Mouse (Mus musculus): ENCODE data around the gene Hapln2. TPM values are rescaled to one million over a fixed set of nuclear protein-coding genes. Genes with fewer than 3 reads are reported as not detected.

Hapln2 gene
- total RNA-seq (2015; ENCODE audit: low replicate concordance) (not detected in 2 replicates), total RNA-seq (2017; ENCODE audit: low replicate concordance) (not detected in 2 replicates)

DNA sequence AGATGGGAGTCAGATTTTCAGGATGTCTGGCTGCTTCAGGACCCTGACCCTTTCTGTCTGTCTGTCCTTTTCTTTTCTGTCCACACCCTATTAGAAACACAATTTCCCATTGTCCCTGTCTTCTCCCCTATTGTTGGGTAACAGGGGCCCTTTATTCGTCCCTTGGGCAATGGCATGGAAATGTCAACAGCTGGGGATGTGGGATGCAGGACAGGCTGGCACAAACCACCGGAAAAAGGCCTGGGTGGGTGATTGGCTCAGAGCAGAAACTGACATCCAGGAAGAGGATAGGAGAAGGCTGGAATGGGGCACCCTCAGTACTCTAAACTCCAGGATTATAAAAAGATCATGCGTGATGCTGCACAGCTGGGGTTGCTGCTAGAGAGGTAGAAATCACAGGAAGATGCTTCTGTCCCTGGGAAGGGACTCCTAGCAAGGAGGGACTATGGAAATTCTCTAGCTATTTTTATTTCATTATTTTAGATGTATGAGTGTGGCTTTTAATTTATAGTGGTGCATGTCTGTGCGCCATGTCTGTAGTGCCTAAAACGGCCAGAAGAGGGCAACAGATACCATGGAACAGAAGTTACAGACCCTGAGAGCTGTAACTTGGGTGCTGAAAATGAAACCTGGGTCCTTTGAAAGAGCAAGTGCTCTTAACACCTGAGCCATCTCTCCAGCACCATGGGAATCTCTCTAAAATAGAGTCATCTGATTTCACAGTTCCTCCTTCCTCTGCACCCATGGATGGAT is at the start of gene Hapln2:
Gene Hapln2 (minus strand): TSS at position 150 of the 753 bp plus-strand sequence.
- no peak for ATAC-seq (replicated peaks; ENCODE audit: low FRiP score, poor library complexity, severe bottlenecking)

DNA sequence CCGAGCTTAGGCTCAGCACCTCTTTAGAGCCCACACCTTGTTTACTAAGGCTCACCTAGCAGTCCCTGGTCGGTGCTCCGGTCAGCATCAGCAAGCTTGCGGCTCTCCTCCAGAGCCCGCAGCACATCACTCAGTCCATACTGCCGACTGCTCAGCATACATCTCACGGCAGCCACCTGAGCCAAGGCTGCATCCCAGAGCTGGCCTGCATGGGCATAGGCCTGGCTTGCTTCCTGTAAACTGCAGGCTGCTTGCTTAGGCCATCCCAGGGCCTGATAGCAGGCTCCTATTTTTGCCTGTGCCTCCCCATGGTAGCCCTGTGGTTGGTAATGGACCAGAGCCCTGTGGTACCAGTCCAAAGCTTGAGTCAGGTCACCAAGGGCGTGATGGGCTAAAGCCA is 47.4 kb upstream of the Hapln2 start:
- no peak for ATAC-seq (replicated peaks; ENCODE audit: low FRiP score, poor library complexity, severe bottlenecking)

DNA sequence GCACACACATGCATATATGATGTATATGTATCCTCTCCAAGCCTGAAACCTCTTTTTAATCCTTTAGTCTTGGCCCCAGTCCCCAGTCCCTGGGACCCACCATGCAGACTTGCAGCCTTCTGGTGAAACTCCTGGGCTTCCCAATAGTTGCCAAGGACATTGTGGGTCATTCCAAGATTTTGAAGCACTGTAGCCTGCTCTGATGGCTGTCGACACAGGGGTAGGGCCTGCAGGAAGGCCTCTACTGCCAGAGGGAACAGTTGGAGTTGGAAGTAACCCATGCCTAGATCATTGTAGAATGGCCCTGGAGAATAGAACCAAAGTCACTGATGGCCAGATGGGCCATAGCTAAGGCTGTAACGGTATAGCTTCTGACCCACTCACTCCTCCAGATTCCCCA is 47.0 kb upstream of the Hapln2 start:
- ATAC-seq (replicated peaks; ENCODE audit: low FRiP score, poor library complexity, severe bottlenecking), result no peak

DNA sequence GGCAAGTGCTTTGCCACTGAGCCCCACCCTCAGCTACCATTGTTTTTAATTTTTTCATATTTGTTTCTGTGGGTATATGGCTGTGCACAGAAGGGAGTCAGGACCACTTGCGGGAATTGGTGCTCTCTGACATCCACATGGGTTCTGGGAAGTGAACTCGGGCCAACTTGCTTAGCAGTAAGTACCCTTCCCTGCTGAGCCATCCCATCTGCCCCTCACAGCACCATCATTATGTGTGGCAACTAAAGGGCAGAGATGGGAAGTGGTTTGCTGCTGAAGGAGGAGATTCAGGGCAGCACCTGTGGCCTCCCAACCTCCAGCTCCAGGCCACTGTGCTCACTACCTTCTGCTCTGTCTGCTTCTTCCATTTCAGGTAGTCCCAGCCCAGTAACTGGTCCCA is 46.2 kb upstream of the Hapln2 start:
- ATAC-seq (replicated peaks; ENCODE audit: low FRiP score, poor library complexity, severe bottlenecking), result no peak

DNA sequence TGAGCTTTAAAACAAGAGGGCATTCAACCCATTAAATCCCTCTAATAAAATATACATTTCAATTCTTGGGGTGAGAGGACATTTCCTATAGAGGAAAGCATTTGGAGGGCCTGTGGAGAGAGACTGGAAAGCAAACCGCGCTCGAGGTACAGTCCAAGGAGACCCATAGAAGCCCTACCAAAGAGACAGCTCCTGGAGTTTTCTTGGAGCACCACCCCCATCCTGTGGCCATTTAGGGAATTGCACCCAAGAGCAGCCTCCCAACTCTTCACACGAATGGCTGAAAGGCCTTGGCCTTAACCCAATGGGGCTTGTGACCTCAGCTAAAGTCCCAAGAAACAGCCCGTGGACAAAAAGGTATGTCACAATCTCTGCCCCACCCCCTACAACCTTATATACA is 44.4 kb upstream of the Hapln2 start:
- peak; percentile 79 for ATAC-seq (replicated peaks; ENCODE audit: low FRiP score, poor library complexity, severe bottlenecking)

DNA sequence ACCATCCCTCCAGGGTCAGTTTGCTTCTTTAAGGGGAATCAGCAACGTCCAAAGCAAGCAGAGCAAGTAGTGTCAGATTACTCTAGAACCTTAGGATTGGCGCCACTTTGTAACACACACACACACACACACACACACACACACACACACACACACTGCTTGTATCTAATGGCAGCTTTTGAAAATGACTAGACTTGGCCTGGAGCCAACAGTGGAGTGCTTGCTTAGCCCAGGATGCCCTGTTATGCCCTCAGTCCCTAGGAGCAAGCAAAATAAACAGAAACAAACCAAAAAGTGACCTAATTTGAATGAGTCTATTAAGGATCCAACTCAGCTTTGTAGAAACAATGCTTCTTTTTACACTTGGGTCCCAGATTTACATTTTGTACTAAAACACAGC is 41.0 kb upstream of the Hapln2 start:
- ATAC-seq (replicated peaks; ENCODE audit: low FRiP score, poor library complexity, severe bottlenecking), result no peak

DNA sequence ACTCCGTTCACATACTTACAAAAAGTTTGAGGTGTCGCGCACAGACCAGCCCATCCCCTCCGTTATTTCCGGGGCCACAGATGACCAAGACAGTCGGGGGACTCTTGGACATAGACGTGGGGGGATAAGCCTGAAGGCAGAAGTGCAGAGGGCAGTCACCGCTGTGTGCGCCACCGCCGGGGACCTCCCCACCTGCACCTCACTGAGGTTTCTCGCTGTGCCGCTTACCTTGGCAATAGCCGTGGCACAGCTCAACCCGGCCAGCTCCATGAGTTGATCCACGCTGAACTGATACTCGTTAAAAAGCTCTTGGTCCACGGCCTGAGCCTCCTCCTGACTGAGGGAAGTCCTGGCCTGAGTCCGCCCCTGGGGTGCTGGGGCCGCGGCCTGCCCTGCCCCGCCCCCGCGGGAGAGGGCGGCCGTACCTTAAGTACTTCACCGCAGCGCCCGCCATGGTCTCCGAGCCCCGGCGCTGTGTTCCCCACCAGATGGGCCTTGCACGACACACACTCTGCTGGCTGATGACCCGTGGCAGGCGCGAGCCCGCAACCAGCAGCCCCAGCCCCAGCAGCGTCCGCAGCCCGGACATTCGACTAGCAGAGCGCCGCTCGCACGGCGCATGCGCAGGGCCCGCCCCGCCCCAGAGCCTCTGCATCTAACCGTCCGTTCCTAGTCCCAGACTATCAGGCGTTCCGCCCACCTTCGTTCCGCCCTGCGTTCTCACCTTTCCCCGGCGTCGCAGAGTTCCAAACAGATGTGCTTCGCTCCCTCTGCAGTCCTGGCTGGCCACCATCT is 30.7 kb upstream of the Hapln2 start, which contains the start of gene Naxe:
Gene Naxe (minus strand): TSS at position 594 of the 795 bp plus-strand sequence.
- ATAC-seq (replicated peaks; ENCODE audit: low FRiP score, poor library complexity, severe bottlenecking), result peak; percentile 91

DNA sequence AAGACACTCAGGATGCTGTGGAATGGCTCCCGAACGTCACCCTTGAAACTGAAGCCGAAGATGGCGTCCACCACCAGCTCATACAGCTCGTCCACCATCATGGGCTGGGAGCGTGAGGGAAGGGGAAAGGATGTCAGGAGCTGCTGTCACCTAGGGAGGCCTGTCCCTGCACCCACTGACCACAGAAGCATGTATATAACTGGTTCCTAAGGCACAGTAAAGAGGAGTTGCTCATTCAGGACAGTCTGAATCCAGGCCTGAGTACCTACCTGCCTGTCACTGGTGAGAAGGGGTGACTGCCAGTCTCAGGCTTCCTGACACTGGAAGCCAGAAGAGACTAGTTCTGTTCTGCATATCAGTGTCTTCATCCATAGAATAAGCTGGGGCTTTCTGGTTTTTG is 29.6 kb upstream of the Hapln2 start:
- no peak for ATAC-seq (replicated peaks; ENCODE audit: low FRiP score, poor library complexity, severe bottlenecking)

DNA sequence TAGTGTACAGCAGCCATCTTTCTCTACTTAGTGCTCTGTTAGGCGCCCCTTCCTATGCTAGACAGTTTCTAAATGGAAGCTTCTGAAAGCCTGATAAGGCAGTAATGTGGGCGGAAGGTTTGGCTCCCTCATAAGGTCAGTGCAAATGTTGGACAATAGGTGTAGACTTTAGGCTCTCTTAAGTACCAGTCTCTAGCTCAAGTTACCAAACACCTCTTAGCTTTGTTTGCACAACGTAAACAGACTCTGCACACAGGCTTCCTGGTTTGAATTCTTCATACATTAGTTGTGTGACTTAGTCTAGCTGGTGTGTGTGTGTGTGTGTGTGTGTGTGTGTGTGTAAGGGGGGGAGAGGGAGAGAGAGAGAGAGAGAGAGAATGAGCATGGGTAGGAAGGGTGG is 22.1 kb upstream of the Hapln2 start:
- ATAC-seq (replicated peaks; ENCODE audit: low FRiP score, poor library complexity, severe bottlenecking), result no peak

DNA sequence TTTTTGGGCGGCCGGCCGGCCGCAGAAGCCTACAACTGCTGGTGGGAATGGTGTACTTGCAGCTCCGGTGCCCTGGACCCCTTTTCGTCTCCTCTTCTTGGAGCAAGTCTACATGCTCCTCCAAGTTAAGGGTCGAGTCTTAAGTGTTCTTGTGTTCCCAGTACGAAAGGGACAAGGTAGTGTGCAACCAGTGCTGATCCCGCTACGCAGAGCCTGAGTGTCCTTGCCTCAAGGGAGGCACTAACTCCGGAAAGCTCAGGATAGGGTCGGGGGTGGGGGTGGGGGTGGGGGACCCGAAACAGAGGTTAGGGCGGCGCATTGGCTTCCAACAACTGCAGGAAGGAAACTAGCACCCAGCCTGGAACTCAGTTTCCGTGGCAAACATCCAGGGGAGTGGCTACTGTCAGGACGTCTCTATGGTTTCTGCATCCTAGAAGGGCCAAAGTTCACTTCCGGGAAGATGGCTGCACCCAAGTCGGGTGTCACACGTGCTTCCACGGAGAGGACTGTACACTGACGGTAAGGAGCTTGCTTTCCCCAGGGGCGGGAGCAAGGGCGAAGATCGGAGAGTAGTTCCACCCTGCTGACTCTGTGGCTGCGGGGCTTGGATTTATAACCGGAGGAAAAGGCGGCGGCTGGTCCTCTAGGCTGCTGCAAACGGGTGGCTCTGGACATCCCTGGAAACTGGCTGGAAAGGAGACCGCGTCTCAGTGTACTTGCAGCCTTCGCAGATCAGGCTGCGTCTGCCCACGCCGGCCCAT is 15.5 kb upstream of the Hapln2 start, which contains the start of gene Gpatch4:
Gene Gpatch4 (plus strand): TSS at position 448 of the 761 bp plus-strand sequence.
- ATAC-seq (replicated peaks; ENCODE audit: low FRiP score, poor library complexity, severe bottlenecking), result peak; percentile 96

DNA sequence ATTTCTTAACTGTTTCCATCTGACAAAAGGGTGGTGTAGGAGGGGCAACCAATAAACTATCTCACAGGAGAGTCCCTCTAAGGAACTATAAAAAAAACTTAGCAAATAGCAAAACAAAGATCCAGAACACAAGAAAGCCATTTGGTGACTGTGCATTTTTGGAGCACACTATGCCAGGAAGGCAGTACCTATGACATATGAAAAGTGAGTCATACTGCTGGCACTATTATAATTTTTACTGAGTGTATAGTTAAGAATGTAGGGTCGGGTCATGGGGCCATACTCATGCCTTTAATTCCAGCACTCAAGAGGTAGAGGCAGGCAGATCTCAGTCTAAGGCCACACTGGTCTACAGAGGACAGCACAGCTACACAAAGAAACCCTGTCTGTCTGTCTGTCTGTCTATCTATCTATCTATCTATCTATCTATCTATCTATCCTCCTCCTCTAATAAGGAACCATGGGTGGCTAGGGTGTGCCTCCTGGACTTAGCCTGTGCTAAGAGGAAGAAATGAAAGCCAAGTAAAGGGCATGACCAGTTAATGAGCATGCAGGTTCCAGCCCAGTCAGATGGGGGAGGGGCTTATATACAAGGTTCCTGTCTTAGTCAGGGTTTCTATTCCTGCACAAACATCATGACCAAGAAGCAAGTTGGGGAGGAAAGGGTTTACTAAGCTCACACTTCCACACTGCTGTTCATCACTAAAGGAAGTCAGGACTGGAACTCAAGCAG is 8.3 kb upstream of the Hapln2 start:
- ATAC-seq (replicated peaks; ENCODE audit: low FRiP score, poor library complexity, severe bottlenecking), result no peak

DNA sequence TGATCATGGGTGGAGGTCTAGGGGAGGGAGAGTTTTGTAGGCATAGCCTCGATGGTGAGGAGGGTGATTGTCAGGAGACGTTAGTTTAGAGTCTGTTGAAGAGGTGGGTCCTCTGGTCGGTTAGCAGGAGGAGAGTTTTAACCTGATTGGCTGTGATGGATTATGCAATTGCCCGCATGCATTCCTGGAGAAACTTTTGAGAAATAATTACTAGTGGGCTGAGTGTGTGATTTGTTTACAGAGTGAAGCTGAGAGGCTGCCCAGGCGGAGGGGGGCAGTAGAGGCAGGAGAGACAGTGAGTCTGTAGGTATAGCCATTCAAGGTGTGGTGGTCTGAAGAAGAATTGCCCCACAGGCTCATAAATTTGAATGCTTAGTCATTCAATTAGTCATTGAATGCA is 6.1 kb upstream of the Hapln2 start:
- no peak for ATAC-seq (replicated peaks; ENCODE audit: low FRiP score, poor library complexity, severe bottlenecking)

DNA sequence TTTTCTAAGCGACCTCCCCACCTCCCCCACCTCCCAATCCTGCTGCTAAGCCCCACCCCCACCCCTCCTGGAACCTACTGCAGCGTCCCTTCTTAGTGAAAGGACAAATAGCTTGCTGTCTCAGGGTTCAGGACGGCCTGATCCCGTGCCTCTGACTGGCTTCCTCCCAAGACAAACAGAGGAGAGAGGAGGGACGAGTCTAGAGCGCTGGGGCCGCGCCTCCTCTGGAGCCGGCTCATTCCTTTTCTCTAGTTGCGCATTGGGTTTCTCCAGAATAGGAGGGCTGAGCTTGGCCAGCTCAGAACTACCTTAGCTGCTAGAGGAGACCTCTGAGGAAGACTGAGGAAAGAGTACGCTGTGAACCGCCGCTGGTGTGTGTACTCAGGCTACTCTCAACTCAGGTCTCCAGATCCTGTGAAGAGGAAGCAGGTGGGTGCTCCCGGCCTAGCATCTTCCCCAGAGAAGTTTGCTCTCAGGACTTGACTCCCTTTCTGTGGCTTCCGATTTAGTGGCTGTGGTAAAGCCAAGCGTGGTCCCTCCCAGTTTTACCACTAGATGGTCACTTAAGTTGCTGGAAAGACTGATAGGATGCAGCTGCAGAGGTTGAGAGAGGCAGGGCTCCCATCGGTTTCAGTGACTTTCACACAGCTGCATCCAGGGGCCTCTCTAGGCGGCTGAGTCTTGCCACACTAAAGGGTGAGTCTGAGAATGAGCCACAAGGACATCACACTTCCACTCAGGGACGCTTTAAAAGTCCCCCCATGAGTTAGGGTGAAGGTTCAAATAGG is 3.4 kb upstream of the Hapln2 start:
- no peak for ATAC-seq (replicated peaks; ENCODE audit: low FRiP score, poor library complexity, severe bottlenecking)

DNA sequence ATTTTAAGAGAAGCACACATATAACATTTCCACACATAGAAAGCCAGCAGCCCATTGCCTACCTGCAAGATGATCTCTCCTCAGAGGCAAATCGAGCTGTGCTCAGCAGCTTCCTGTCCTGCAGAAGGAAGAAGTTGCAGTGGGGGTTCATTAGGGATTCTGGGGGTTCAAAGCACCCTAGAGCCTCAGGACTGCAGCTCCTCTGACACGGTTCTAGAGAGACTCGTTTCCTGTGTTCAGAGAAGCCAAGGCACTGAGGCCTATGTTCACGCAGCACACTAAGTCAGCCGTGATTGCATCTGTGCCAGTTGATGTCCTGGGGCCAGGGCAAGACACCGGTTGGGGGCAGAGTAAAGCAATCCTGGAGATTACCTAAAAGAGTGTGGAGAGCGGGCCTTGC is 560 bp downstream of the Hapln2 start:
- no peak for ATAC-seq (replicated peaks; ENCODE audit: low FRiP score, poor library complexity, severe bottlenecking)

DNA sequence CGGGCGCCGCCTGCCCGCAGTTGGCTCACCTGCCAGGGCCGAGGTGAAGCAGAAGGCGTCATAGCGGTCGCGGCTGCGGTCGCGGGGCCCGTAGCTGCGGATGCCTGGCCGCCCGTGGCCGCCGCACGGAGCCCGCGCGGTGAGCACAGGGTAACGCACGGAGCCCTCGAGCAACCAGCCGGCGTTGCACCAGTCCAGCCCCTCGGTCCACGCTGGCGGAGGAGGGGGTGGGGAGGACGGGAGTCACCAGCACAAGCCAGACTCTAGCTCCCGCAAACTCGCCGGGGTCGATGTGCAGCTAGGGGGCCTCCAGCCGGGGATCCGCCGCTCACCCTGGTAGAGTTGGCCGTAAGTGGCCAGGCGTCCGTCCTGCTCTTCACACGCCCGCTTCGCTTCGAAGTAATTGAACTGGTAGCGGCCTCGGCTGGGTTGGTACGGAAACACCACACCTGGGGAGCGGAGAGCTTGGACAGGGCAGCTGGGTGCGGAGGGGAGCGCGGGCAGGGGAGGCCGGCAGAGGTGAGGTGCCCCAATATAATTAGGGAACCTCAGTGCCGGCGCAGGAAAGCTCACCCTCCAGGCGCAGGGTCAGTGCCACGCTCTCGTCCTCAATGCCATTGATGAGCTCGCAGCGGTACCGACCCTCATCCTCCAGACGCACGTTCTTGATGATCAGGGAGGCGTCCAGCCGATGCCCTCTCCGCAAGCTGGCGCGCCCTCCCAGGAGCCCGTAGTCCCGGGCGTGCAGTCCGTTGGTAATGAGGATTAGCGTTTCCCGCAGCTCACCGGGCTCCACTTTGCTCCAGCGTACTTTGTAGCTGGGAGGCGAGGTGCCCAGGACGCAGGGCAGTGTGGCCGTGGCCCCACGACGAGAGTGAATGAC is 4.0 kb downstream of the Hapln2 start:
- 0 out of 2 replicates have a peak, but pooled peaks have one; percentile 17 for ATAC-seq (replicated peaks; ENCODE audit: low FRiP score, poor library complexity, severe bottlenecking)

DNA sequence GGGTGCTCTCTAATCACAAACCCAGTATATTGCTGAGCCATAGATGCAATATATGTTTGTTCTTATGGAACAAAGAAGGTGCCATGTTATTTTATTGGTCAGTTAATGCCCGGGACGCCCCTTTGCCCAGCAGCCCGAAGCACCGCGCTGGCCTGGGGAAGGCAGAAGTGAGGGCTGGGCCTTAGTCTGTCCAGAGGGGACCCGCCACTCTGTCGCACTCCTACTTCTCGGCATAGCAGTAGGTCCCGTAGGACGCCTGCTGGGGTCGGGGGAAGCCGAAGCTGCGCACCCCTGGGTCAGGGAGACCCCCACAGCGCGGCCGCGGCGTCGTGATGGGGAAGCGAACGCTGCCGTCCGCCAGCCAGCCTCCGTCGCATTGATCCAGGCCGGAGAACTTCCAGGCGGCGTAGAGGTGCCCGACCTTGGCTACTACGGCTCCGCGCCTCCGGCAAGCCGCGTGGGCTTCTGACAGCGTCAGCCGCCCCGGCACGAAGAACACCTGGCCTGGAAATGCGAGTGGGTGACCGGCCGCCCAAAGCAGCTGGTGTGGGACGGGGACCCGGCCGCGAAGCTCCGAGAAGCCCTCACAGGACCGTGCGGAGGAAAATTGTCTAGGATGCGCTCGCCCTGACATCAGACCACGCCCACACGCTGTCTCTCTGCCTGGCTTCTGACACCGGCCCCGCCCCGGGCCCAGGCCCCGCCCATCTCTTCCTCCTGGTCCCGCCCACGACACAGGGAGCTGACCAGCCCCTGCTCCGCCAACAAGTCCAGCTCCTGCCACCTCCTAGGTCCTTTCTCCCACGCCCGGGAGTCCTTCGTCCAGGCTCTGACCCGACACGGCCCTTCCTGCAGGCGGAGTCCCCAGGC is 4.8 kb downstream of the Hapln2 start:
- peak; percentile 85 for ATAC-seq (replicated peaks; ENCODE audit: low FRiP score, poor library complexity, severe bottlenecking)
